Mouse (Mus musculus) G1E (cell line): Measurements from ENCODE around the gene Cd151.

Experiments
- CTCF ChIP-seq: IDR thresholded peaks from 2 replicates; pipeline ENCODE4 v1.5.1; 2012; ENCODE audit warnings: low read depth, low read length, inconsistent platforms, mixed read lengths
- GATA1 ChIP-seq: IDR thresholded peaks from 2 replicates; pipeline ENCODE4 v1.6.1; 2012; ENCODE audit warnings: borderline replicate concordance, low read length, inconsistent platforms, mixed read lengths

DNA sequence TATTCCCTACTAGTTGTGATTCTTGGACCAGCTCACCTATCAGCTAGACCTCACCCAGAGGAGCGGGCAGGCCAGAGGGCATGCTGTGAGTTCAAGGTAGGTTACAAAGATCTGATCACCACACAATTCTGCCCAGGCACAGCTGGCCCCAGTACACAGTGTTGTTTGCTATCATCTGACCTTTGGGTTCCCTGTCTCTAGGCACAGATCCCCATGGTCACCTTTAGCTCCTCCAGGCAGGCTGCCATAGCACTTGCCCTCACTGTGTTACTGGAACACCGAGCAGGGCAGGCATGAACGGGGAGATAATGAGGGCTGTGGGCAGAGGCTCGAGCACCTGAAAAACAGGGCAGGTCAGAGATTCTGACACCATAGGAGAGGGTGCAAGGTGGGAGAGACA lies 50.4 kb downstream of the Cd151 start:
- TF ChIP-seq CTCF (no peak), GATA1 (no peak)
